Mouse (Mus musculus) megakaryocyte, embryonic 14.5 days (primary cell): Measurements from ENCODE around the gene Msh3. TPM values are rescaled to one million over a fixed set of nuclear protein-coding genes. Genes with fewer than 3 reads are reported as not detected.
A peak's percentile ranks its signal among the peaks of the same experiment; 100 is the strongest.

Source experiments
- H3K27me3 ChIP-seq: replicated peaks from 2 replicates; pipeline ENCODE3; 2012; ENCODE audit warnings: inconsistent platforms
- H3K36me3 ChIP-seq: replicated peaks from 2 replicates; pipeline ENCODE3; 2012; ENCODE audit warnings: low read length, inconsistent platforms, mixed read lengths
- H3K4me1 ChIP-seq: 2 replicates; pipeline ENCODE4 v1.6.1; 2012; ENCODE audit warnings: inconsistent platforms
- H3K4me3 ChIP-seq: replicated peaks from 2 replicates; pipeline ENCODE3; 2012; ENCODE audit warnings: moderate library complexity, mild to moderate bottlenecking, inconsistent platforms
- H3K9me3 ChIP-seq: 2 replicates; pipeline ENCODE4 v1.6.1; 2012; ENCODE audit warnings: inconsistent platforms
- FLI1 ChIP-seq: IDR thresholded peaks from 2 replicates; pipeline ENCODE4 v1.6.1; 2012; ENCODE audit warnings: low read length, inconsistent platforms, mixed read lengths
- GATA1 ChIP-seq: IDR thresholded peaks from 3 replicates; pipeline ENCODE4 v1.6.1; 2012; ENCODE audit warnings: mixed read lengths, low read length, inconsistent platforms, borderline replicate concordance
- polyA plus RNA-seq: library from polyadenylated mRNA; stranded (reverse); fragments of >175 nt; gene quantifications from 2 replicates; pipeline ENCODE4 v1.2.3, GENCODE M21; 2012; ENCODE audit warnings: low replicate concordance; ENCODE audit not compliant: insufficient read depth

Msh3 gene
- polyA plus RNA-seq, 1 experiment, result 1.2 TPM

DNA sequence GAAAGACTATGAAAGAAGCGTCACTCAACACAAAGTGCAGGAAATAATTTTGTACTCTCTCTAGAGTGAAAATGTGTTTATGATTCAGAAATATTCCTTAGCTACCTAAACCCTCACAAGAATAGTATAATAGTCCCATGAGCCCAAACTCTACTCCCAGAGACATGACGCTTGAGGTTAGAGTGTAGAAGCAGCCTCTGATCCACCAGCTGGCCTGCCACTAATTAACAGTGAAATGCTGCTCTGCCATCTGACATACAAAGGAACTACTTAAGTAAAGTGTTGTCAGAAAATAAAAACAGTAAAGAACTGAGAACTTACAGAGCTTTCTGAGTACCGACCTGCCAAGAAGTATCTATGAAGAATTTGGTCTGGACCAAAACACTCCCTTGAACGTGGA lies 52.3 kb downstream of the Msh3 start:
- Histone ChIP-seq H3K36me3 (peaks cover 37% of the 10 kb centered on the region), H3K9me3 (0 out of 2 replicates have a peak, but pooled peaks cover 3% of the 10 kb centered on the region), H3K27me3 (no peaks in the 10 kb centered on the region), H3K4me1 (no peaks in the 10 kb centered on the region), H3K4me3 (no peak overlapping the region)
- TF ChIP-seq FLI1, result no peak
- TF ChIP-seq GATA1, result no peak

GRCm38 (mm10) chr13:92301754-92302153 lies 53.0 kb downstream of the Msh3 start:
- Histone ChIP-seq H3K9me3 (0 out of 2 replicates have a peak, but pooled peaks cover 3% of the 10 kb centered on the region), H3K4me3 (no peak overlapping the region), H3K27me3 (no peaks in the 10 kb centered on the region), H3K4me1 (no peaks in the 10 kb centered on the region), H3K36me3 (peaks cover 42% of the 10 kb centered on the region)
- TF ChIP-seq FLI1 (no peak), GATA1 (no peak)

- Histone ChIP-seq H3K4me1 (no peaks in the 10 kb centered on the region), H3K27me3 (no peaks in the 10 kb centered on the region), H3K9me3 (no peaks in the 10 kb centered on the region), H3K36me3 (peaks cover 41% of the 10 kb centered on the region), H3K4me3 (no peak overlapping the region)
- TF ChIP-seq GATA1 (no peak), FLI1 (no peak)
Observed at GRCm38 (mm10) chr13:92299522-92299921, 55.3 kb downstream of the Msh3 start.

- Histone ChIP-seq H3K4me1 (peaks cover 3% of the 10 kb centered on the region; the same call in 1 of the 2 replicates), H3K4me3 (no peak overlapping the region), H3K36me3 (peaks cover 44% of the 10 kb centered on the region), H3K27me3 (no peaks in the 10 kb centered on the region), H3K9me3 (no peaks in the 10 kb centered on the region)
- no peak for TF ChIP-seq FLI1
- no peak for TF ChIP-seq GATA1
Observed at GRCm38 (mm10) chr13:92297021-92297420, 57.8 kb downstream of the Msh3 start.

GRCm38 (mm10) chr13:92296490-92296889 lies 58.3 kb downstream of the Msh3 start:
- H3K4me3 ChIP-seq, result no peak overlapping the region
- no peaks in the 10 kb centered on the region for H3K27me3 ChIP-seq
- H3K9me3 ChIP-seq, result no peaks in the 10 kb centered on the region
- H3K36me3 ChIP-seq, result peaks cover 43% of the 10 kb centered on the region
- TF ChIP-seq FLI1, result no peak
- TF ChIP-seq GATA1, result no peak
- H3K4me1 ChIP-seq, result peaks cover 4% of the 10 kb centered on the region

DNA sequence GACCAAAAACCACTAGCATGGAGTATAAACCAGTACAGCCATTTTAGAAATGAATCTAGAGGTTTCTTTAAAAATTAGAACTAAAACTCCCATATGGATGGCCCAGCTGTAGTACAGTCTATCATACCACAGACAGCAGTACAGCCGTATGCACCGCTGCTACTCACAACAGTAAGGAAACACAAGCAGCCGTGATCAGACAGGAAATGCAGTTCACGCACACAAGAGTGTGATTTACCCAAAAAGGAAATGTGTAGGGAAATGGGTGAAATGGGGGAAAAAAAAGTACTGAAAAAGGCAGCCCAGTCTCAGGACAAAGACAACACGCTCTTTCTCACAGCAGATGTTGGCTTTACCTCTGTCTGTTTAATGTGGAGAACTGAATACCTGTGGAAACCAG lies 60.9 kb downstream of the Msh3 start:
- peaks cover 23% of the 10 kb centered on the region for H3K4me1 ChIP-seq
- H3K9me3 ChIP-seq, result no peaks in the 10 kb centered on the region
- H3K36me3 ChIP-seq, result peaks cover 50% of the 10 kb centered on the region
- TF ChIP-seq GATA1, result no peak
- TF ChIP-seq FLI1, result no peak
- no peaks in the 10 kb centered on the region for H3K27me3 ChIP-seq
- no peak overlapping the region for H3K4me3 ChIP-seq

GRCm38 (mm10) chr13:92291605-92292004 lies 63.2 kb downstream of the Msh3 start:
- Histone ChIP-seq H3K9me3 (no peaks in the 10 kb centered on the region), H3K4me1 (peaks cover 24% of the 10 kb centered on the region)

DNA sequence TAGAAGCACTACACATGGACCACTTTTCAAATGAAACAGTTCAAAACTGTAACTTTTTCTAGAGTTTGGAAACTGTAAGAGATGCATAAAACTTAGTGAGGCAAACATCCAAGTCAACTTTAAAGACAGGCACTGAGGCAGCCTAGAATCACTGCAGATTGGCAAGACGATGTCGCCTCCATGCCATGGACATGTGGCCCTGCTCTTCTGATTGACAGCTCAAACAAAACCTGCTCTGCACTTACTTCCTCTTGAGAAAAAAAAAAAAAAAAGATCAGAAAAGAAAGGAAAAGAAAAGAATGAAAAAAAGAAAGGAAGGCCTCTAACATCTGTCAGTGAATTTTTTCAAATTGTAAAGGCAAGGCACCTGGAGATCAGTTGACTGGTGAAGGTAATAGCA lies 77.8 kb downstream of the Msh3 start:
- peaks cover 21% of the 10 kb centered on the region for H3K4me1 ChIP-seq
- no peaks in the 10 kb centered on the region for H3K9me3 ChIP-seq
- TF ChIP-seq GATA1, result no peak
- TF ChIP-seq FLI1, result no peak
- H3K27me3 ChIP-seq, result no peaks in the 10 kb centered on the region
- no peak overlapping the region for H3K4me3 ChIP-seq
- peaks cover 26% of the 10 kb centered on the region for H3K36me3 ChIP-seq

More at GRCm38 (mm10) chr13:92291605-92292004, 63.2 kb downstream of the Msh3 start:
- TF ChIP-seq FLI1 (no peak), GATA1 (no peak)
- Histone ChIP-seq H3K36me3 (peaks cover 47% of the 10 kb centered on the region), H3K4me3 (no peak overlapping the region), H3K27me3 (no peaks in the 10 kb centered on the region)

DNA sequence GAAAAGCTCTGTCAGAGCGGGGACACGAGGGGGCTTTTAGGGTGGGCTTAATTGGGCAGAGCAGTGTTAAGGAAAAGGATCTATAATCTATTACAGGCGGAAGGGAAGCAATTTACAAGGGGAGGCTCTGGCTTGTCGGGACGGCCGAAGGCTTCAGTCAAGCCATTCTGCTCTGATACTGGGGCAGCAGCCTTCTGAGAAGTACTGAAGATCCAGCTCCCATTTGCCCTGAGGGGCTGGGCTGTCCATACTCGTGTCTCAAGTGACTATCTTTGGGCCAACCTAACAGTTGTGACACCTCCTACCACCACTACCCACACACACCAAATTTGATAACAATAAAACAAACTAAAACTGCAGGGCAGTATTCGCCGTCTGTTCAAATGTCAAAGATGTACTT lies 79.5 kb downstream of the Msh3 start:
- H3K36me3 ChIP-seq, result peaks cover 18% of the 10 kb centered on the region
- H3K4me1 ChIP-seq, result peaks cover 21% of the 10 kb centered on the region
- H3K4me3 ChIP-seq, result no peak overlapping the region
- H3K27me3 ChIP-seq, result no peaks in the 10 kb centered on the region
- TF ChIP-seq FLI1, result no peak
- TF ChIP-seq GATA1, result no peak
- H3K9me3 ChIP-seq, result no peaks in the 10 kb centered on the region

GRCm38 (mm10) chr13:92274274-92275198 lies 80.3 kb downstream of the Msh3 start:
- peaks cover 21% of the 10 kb centered on the region for H3K4me1 ChIP-seq
- peak overlapping the region; percentile 17 for H3K4me3 ChIP-seq
- H3K27me3 ChIP-seq, result no peaks in the 10 kb centered on the region
- no peaks in the 10 kb centered on the region for H3K9me3 ChIP-seq
- peaks cover 18% of the 10 kb centered on the region for H3K36me3 ChIP-seq
- no peak for TF ChIP-seq FLI1
- no peak for TF ChIP-seq GATA1
